Mouse (Mus musculus) ovary, adult 10 weeks (tissue): ENCODE data around the gene Tirap. TPM values are rescaled to one million over a fixed set of nuclear protein-coding genes. Genes with fewer than 3 reads are reported as not detected.

ENCODE experiments used
- polyA plus RNA-seq: library from polyadenylated mRNA; stranded (reverse); fragments of 350-450 nt; fragmentation: Illumina TruSeq; extraction: RNeasy Lipid Tissue Mini Kit (QIAGEN cat#74804); gene quantifications from one replicate; pipeline ENCODE4 v1.2.3, GENCODE M21; 2014

The Tirap gene
- 16.5 TPM for polyA plus RNA-seq

GRCm38 (mm10) chr9:35199772-35200471 lies at the start of gene Tirap, which contains the start of gene Srpr:
Gene Tirap (minus strand): TSS chr9:35200291.
Gene Srpr (plus strand): TSS chr9:35200175.

GRCm38 (mm10) chr9:35210542-35211474 lies 10.7 kb upstream of the Tirap start, which contains the start of gene Foxred1:
Gene Foxred1 (minus strand): TSS chr9:35211055.

GRCm38 (mm10) chr9:35175251-35176123 lies 24.6 kb downstream of the Tirap start, which contains the start of gene Dcps:
Gene Dcps (minus strand): TSS chr9:35176061.

Other genes starting within 250 kb of the Tirap start
- gene St3gal4, start 81.0 kb downstream of the Tirap start, polyA plus RNA-seq = 348 TPM
- gene Dcps, start 24.2 kb downstream of the Tirap start, polyA plus RNA-seq = 12.6 TPM
- 269 TPM for gene Srpr, start 116 bp downstream of the Tirap start, polyA plus RNA-seq
- 5.5 TPM for gene Foxred1, start 10.8 kb upstream of the Tirap start, polyA plus RNA-seq
- gene Fam118b, start 67.5 kb upstream of the Tirap start, polyA plus RNA-seq = 26.8 TPM
- 5.7 TPM for gene Rpusd4, start 67.6 kb upstream of the Tirap start, polyA plus RNA-seq
- gene Cdon, start 220.8 kb upstream of the Tirap start, polyA plus RNA-seq = 40.4 TPM